Mouse (Mus musculus) fibroblast of lung, adult 2 months (primary cell): ENCODE results near the gene Gpn3.

Experiments
- DNase-seq: peaks from one replicate; pipeline ENCODE4 v3.0.0-alpha.2; 2011; ENCODE audit warnings: low read depth

The Gpn3 gene

GRCm38 (mm10) chr5:122371591-122372191, at the start of gene Gpn3:
Gene Gpn3 (plus strand): TSS chr5:122371876.
- no peak for DNase-seq

DNA sequence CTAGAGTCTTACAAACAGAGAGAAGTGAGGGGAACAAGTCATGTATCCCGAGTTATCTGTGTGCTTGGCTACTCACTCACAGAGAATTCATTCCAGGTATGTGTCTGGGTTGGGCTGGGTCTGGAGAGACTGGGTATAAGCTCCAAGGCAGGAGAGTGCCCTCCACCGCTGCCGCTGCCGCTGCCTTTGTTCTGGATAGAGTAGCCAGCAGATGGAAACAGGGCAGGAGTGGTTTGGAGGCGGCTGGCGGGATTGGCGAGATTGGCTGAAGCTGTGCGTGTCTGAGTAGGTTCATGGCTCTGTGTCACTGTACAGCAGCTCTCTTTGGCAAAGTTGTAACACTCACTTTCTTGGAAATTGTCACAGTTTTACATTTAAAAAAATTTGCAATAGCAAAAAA, 48.2 kb upstream of the Gpn3 start:
- no peak for DNase-seq

GRCm38 (mm10) chr5:122324608-122325431, 46.9 kb upstream of the Gpn3 start:
- DNase-seq, result peak; percentile 80

DNA sequence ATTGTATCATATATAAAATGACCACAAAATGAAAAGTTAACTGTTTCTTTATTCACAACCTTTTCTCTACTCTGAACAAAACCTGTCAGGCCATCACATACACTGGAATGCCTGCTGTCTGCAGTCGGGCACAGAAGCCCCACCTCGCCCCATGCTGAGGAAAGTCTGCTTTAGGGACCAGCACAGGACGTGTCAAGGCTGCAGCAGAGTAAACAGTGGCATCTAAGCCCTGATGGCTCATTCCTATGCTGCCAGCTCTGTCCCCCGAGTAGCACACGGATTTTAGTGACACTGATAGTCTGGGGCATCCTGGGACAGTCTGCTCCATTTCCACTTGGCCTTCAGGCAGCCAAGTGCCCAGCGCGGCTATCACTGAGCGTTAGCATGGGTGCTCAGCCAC, 46.2 kb upstream of the Gpn3 start:
- DNase-seq, result no peak

- DNase-seq, result no peak
These were observed 44.4 kb upstream of the Gpn3 start for GRCm38 (mm10) chr5:122327283-122327682.

GRCm38 (mm10) chr5:122330269-122330668, 41.4 kb upstream of the Gpn3 start:
- no peak for DNase-seq

DNA sequence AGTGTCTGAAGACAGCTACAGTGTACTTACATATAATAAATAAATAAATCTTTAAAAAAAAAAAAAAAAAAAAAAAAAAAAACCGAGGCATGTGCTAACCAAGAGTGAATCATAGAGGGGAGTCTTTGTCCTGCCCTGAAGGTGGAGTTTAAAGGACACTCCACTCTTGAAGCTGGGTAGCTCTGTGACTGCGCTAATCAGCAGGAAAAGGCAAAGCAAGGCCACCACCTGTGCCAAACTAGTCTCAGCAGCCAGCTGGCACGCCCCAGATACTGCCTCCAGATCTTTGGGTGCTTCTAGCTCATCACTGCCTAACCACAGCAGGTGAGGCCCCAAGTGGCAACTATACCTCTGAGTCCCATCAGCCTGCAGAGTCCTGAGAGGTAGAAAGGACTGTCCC, 37.0 kb upstream of the Gpn3 start:
- DNase-seq, result no peak

- no peak for DNase-seq
These were observed 35.0 kb upstream of the Gpn3 start for GRCm38 (mm10) chr5:122336554-122337294.

DNA sequence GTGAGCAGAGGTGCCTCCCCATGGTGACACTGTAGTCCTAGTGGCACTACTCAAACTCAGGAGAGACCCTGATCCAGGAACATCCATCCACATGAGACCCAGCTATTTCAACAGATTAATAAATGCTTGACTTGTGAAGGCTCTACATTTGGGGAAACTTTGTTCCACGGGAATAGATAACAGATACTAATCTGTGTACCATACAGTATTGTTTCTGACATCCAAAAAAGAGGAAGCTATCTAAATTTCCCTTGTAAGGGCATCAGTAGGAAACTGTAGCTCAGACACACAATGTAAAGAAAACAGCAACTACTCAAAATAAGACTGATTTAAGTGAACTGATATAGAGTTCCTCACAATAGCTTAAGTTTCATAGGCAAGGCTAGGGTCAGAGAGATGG, 28.8 kb upstream of the Gpn3 start:
- DNase-seq, result no peak

GRCm38 (mm10) chr5:122343768-122344167, 27.9 kb upstream of the Gpn3 start:
- no peak for DNase-seq

- no peak for DNase-seq
These were observed 27.4 kb upstream of the Gpn3 start for GRCm38 (mm10) chr5:122344260-122344659.

- DNase-seq, result no peak
These were observed 25.9 kb upstream of the Gpn3 start for GRCm38 (mm10) chr5:122345777-122346176.

DNA sequence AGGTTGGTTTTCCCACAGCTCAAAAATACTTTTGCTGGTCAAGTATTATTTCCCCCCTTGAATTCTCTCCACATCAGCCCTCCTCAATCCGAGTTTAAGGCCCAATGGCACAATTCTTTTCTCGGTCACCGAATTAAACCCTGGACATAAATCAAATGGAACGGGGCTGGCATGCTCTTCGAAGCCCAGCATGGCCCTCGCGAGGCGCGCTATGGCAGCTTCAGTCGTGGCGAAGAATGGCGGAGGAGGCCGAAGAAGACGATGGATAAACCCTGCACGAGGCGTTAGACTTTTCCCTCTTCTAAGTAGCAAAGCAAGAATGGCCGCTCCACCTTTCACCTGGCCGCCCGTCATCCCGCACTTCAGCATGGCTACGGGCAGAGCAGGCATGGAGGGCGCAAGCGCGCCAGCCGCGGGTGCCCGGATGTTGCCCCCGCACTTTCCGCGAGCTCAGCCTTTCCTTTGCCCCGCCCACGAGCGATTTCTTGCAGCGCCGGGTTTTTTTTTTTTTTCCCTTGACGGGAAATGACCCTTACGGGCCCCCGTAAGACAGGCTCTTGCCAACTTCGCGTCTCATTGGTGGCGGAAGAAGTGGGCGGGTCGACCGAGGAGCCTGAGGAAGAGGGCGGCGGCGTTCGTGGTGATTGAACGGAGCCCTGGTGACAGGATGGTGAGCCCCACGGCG, 17.7 kb upstream of the Gpn3 start, which contains the start of the genes Rad9b and Vps29:
Gene Rad9b (minus strand): TSS at position 427 of the 685 bp plus-strand sequence.
Gene Vps29 (plus strand): TSS at position 563 of the 685 bp plus-strand sequence.
- DNase-seq, result peak; percentile 97

- DNase-seq, result no peak
These were observed 17.1 kb upstream of the Gpn3 start for GRCm38 (mm10) chr5:122354492-122355067.

- peak; percentile 98 for DNase-seq
These were observed 605 bp downstream of the Gpn3 start, which contains the start of gene Fam216a for GRCm38 (mm10) chr5:122372192-122372769. Gene Fam216a (minus strand): TSS chr5:122372364.

DNA sequence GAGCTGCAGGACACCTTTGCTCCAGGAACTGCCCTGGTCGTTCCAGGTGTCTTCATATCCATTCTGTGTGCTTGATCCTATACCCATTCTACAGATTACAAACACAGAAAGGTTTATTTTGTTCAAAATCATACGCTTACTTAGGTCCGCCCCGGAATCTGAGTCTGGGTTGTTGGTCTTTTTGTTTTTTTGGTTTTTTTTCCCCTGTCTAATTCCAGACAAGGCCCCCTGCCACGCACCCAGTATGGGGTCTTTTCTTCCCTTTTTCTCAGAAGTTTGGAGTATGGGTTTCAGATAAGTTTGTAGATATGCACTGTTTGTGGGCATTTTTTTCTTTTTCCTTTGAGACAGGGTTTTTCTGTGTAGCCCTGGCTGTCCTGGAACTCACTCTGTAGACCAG, 1.2 kb downstream of the Gpn3 start:
- no peak for DNase-seq

- DNase-seq, result no peak
These were observed 5.6 kb downstream of the Gpn3 start for GRCm38 (mm10) chr5:122377101-122377833.

- no peak for DNase-seq
These were observed 6.5 kb downstream of the Gpn3 start for GRCm38 (mm10) chr5:122378171-122378570.

DNA sequence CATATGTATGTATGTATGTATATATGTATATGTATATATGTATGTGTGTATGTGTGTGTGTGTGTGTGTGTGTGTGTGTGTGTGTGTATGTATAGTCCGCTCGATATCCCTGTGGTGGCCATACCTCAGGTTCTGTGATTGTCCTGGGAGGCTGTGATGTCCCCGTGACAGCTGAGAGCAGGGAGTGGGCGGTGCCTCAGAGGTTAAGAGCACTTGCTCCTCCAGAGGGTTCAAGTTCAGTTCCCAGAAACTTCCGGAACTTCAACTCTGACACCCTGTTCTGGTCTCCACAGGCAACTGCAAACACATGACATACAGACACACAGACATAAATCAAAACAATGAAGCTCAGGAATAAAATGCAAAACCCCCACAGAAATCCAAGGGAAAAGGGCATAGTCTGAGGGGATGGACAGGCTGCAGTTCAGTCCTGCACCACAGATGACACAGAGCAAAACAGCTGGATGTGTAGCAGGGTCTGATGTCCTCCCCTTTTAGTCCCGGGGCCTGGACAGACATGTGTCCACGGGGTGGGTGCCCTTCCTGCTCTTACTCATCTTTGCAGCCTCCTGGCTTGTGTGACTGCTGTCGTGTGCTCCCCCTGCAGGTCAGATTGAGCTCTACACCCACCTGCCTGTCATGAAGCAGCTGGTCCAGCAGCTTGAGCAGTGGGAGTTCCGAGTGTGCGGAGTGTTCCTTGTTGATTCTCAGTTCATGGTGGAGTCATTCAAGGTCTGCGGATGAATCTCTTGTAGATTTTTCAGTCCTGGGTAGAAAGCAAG, 7.9 kb downstream of the Gpn3 start:
- DNase-seq, result peak; percentile 46

DNA sequence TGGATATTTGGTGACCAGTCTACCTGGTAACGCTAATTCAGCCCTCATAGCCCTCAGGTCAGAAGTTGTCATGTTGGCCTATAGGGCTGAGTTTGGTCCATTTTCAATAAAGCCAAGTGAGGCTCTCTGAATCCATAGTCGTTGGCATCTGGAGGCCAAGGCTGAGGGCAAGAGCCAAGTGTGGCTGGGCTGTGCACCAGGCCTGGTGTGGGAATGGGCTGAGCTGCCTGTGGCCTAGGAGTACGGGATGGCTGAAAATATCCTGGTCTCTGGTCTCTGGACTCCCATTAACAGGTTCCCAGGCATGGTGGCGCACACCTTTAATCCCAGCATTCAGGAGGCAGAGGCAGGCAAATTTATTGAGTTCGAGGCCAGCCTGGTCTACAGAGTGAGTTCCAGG, 18.3 kb downstream of the Gpn3 start:
- DNase-seq, result no peak
